Comparison of ENCODE assay signal across 8 mouse cellular contexts in genomic region chr8:126422920-126423300, GRCm38 (mm10). TPM values are rescaled to one million over a fixed set of nuclear protein-coding genes. Genes with fewer than 3 reads are reported as not detected.
DNase-seq lines count a peak whose midpoint lies in the region; ATAC-seq and TF ChIP-seq lines count a peak whose summit lies in the region.

No protein-coding gene starts in this region.

- DNase-seq in heart, postnatal 10 days, result no peak
- peak; percentile 30 for DNase-seq in G1E (ENCODE audit: low spot score)
- DNase-seq in lung, postnatal 10 days, result peak; percentile 44
- DNase-seq in thymus, postnatal 36 days, result no peak
- no peak for DNase-seq in layer of hippocampus, adult 18-20 months (ENCODE audit: low spot score in 2 of 2)

- peak overlapping the region; percentile 73 for H3K4me3 ChIP-seq in heart, embryonic 15.5 days
- H3K4me3 ChIP-seq in G1E (ENCODE audit: low read depth, low read length), result peak overlapping the region; percentile 100
- H3K4me3 ChIP-seq in embryonic facial prominence, embryonic 12.5 days, result peak overlapping the region; percentile 80
- H3K4me3 ChIP-seq in intestine, embryonic 15.5 days (replicated peaks), result peak overlapping the region; percentile 94

- no peak for TF ChIP-seq CTCF in G1E (IDR thresholded peaks at IDR 0.05; ENCODE audit: low read depth, low read length)

- H3K4me1 ChIP-seq in heart, embryonic 15.5 days (replicated peaks), result peaks cover 11% of the 10 kb centered on the region
- peaks cover 24% of the 10 kb centered on the region for H3K4me1 ChIP-seq in G1E (ENCODE audit: insufficient read depth, low read depth, low read length)
- peaks cover 15% of the 10 kb centered on the region for H3K4me1 ChIP-seq in embryonic facial prominence, embryonic 12.5 days
- H3K4me1 ChIP-seq in intestine, embryonic 15.5 days (replicated peaks), result peaks cover 9% of the 10 kb centered on the region; the same call in 1 of the 2 replicates

- peak overlapping the region; percentile 77 for H3K9ac ChIP-seq in heart, embryonic 15.5 days
- peak overlapping the region; percentile 83 for H3K9ac ChIP-seq in embryonic facial prominence, embryonic 12.5 days
- peak overlapping the region; percentile 92 for H3K9ac ChIP-seq in intestine, embryonic 15.5 days

- H3K9me3 ChIP-seq in heart, embryonic 15.5 days (replicated peaks), result no peaks in the 10 kb centered on the region
- no peaks in the 10 kb centered on the region for H3K9me3 ChIP-seq in G1E (replicated peaks)
- H3K9me3 ChIP-seq in embryonic facial prominence, embryonic 12.5 days, result no peaks in the 10 kb centered on the region
- H3K9me3 ChIP-seq in intestine, embryonic 15.5 days, result no peaks in the 10 kb centered on the region

- peak overlapping the region; percentile 76 for H3K27ac ChIP-seq in heart, embryonic 15.5 days
- peak overlapping the region; percentile 68; the same call in 1 of the 2 replicates for H3K27ac ChIP-seq in embryonic facial prominence, embryonic 12.5 days
- H3K27ac ChIP-seq in intestine, embryonic 15.5 days, result peak overlapping the region; percentile 78

- peaks cover 26% of the 10 kb centered on the region for H3K36me3 ChIP-seq in heart, embryonic 15.5 days
- H3K36me3 ChIP-seq in G1E (replicated peaks), result peaks cover 47% of the 10 kb centered on the region
- peaks cover 28% of the 10 kb centered on the region for H3K36me3 ChIP-seq in embryonic facial prominence, embryonic 12.5 days
- H3K36me3 ChIP-seq in intestine, embryonic 15.5 days, result peaks cover 15% of the 10 kb centered on the region; the same call in 1 of the 2 replicates

- peak; percentile 54 for ATAC-seq in heart, embryonic 15.5 days (replicated peaks; ENCODE audit: insufficient number of reproducible peaks, insufficient read depth, low FRiP score, low read depth)
- 0 out of 2 replicates have a peak, but pooled peaks have one; percentile 11 for ATAC-seq in G1E (ENCODE audit: extremely low read depth, insufficient number of reproducible peaks, low FRiP score, poor library complexity, severe bottlenecking)
- ATAC-seq in embryonic facial prominence, embryonic 12.5 days (ENCODE audit: insufficient number of reproducible peaks, insufficient read depth, low FRiP score, low TSS enrichment), result peak; percentile 66
- ATAC-seq in intestine, embryonic 15.5 days, result peak; percentile 50

- WGBS in heart, embryonic 15.5 days, result 6% methylated on average over 9 of the region's 9 CpGs
- 9% methylated on average over 9 of the region's 9 CpGs for WGBS in embryonic facial prominence, embryonic 12.5 days
- WGBS in intestine, embryonic 15.5 days, result 5% methylated on average over 9 of the region's 9 CpGs

- peak overlapping the region; percentile 83 for H3K4me2 ChIP-seq in heart, embryonic 15.5 days
- H3K4me2 ChIP-seq in embryonic facial prominence, embryonic 12.5 days (replicated peaks), result peak overlapping the region; percentile 83
- peak overlapping the region; percentile 83 for H3K4me2 ChIP-seq in intestine, embryonic 15.5 days (replicated peaks)

- intact Hi-C loops in heart, postnatal 10 days (cut with DNase I), result loop anchor here (5.0 kb wide), 1 partner anchor 524 kb away; the partner anchor contains the start of gene Tomm20

- H3K27me3 ChIP-seq in heart, embryonic 15.5 days, result no peaks in the 10 kb centered on the region
- no peaks in the 10 kb centered on the region for H3K27me3 ChIP-seq in G1E (ENCODE audit: insufficient read depth, low read length)
- H3K27me3 ChIP-seq in embryonic facial prominence, embryonic 12.5 days, result no peaks in the 10 kb centered on the region
- H3K27me3 ChIP-seq in intestine, embryonic 15.5 days (replicated peaks), result no peaks in the 10 kb centered on the region

RNA-seq across cellular contexts. Expression of gene Coa6, which starts 0.6 kb away (rescaled TPM):
- polyA plus RNA-seq in heart, embryonic 15.5 days (2015; fragmentation: Nextera tagmentation; extraction: Ambion mirVana), result 43.2 and 56.2 TPM in 2 replicates
- total RNA-seq in heart, postnatal 10 days (2021), result 10 to 100 TPM; 25.4 to 26.5 TPM
- total RNA-seq in G1E (2014; fragmentation: Nextera tagmentation) (11.1 and 21.3 TPM in 2 replicates), G1E (2017) (44.1 and 52.8 TPM in 2 replicates)
- 81.2 and 89.2 TPM in 2 replicates for polyA plus RNA-seq in G1E (2012)
- polyA plus RNA-seq in embryonic facial prominence, embryonic 12.5 days (2016; fragmentation: Nextera tagmentation; extraction: Ambion mirVana), result 47.1 TPM in 2 replicates
- 68.2 and 70.9 TPM in 2 replicates for polyA plus RNA-seq in intestine, embryonic 15.5 days (2015; fragmentation: Nextera tagmentation; extraction: Ambion mirVana)
- 10 to 100 TPM; 24.2 to 24.6 TPM for total RNA-seq in layer of hippocampus, adult 18-20 months (2021)

RNA-seq across cellular contexts. Expression of gene Tarbp1, which starts 52.0 kb away (rescaled TPM):
- polyA plus RNA-seq in heart, embryonic 15.5 days (2015; fragmentation: Nextera tagmentation; extraction: Ambion mirVana), result 1.0 and 1.9 TPM in 2 replicates
- total RNA-seq in heart, postnatal 10 days (2021), result 1 to 10 TPM; 5.7 to 6.2 TPM
- total RNA-seq in G1E (2014; fragmentation: Nextera tagmentation), result 1.7 and 2.6 TPM in 2 replicates
- total RNA-seq in G1E (2017), result 1.8 and 2.0 TPM in 2 replicates
- 0.84 and 1.4 TPM in 2 replicates for polyA plus RNA-seq in G1E (2012)
- 3.0 and 3.2 TPM in 2 replicates for polyA plus RNA-seq in embryonic facial prominence, embryonic 12.5 days (2016; fragmentation: Nextera tagmentation; extraction: Ambion mirVana)
- polyA plus RNA-seq in intestine, embryonic 15.5 days (2015; fragmentation: Nextera tagmentation; extraction: Ambion mirVana), result 3.0 and 3.1 TPM in 2 replicates
- total RNA-seq in layer of hippocampus, adult 18-20 months (2021), result 1 to 10 TPM; 3.9 to 4.2 TPM

Comparison
In these comparisons a context has a peak if more than half of its experiments do, and no peak if none do; other contexts are left out.
1. ATAC-seq: peak in every context shown above with its lines; median percentile 66 in embryonic facial prominence, embryonic 12.5 days; 54 in heart, embryonic 15.5 days; 50 in intestine, embryonic 15.5 days; 11 in G1E.
2. DNase-seq: peak in G1E (single experiment) and lung, postnatal 10 days (single experiment); none in heart, postnatal 10 days (0 of 2), thymus, postnatal 36 days (0 of 2) and layer of hippocampus, adult 18-20 months (0 of 2).
3. Peak in every context shown above with its lines, with median percentiles within 50 percentile points of each other: H3K27ac ChIP-seq, H3K4me2 ChIP-seq, H3K4me3 ChIP-seq and H3K9ac ChIP-seq.